Mouse (Mus musculus) macrophage (primary cell): ENCODE data around the gene Grn. TPM values are rescaled to one million over a fixed set of nuclear protein-coding genes. Genes with fewer than 3 reads are reported as not detected.

Experiments
- H3K27ac ChIP-seq: fragments of 350-480 bp; formaldehyde crosslinking; 2 replicates; pipeline ENCODE4 v1.9.0; 2021
- H3K36me3 ChIP-seq: fragments of 350-480 bp; formaldehyde crosslinking; 2 replicates; pipeline ENCODE4 v1.9.0; 2021; ENCODE audit errors: inconsistent target
- H3K4me3 ChIP-seq: fragments of 350-480 bp; formaldehyde crosslinking; 2 replicates; pipeline ENCODE4 v1.9.0; 2021; ENCODE audit errors: inconsistent target
- H3K79me2 ChIP-seq: fragments of 350-480 bp; formaldehyde crosslinking; 2 replicates; pipeline ENCODE4 v1.9.0; 2021; ENCODE audit errors: inconsistent target
- WGBS: methylation state at CpG from one replicate; pipeline ENCODE4 v1.1.7; 2026; ENCODE audit warnings: inconsistent platforms; ENCODE audit not compliant: missing documents; 5-methylcytosine and 5-hydroxymethylcytosine counted together
- polyA plus RNA-seq: library from polyadenylated mRNA; stranded (reverse); fragments of 250-400 nt; gene quantifications from 3 replicates; pipeline ENCODE4 v1.2.4, GENCODE M21; 2018; ENCODE audit warnings: inconsistent platforms

The Grn gene
- polyA plus RNA-seq, 1 experiment from 2014 or later, result 2,461 TPM

DNA sequence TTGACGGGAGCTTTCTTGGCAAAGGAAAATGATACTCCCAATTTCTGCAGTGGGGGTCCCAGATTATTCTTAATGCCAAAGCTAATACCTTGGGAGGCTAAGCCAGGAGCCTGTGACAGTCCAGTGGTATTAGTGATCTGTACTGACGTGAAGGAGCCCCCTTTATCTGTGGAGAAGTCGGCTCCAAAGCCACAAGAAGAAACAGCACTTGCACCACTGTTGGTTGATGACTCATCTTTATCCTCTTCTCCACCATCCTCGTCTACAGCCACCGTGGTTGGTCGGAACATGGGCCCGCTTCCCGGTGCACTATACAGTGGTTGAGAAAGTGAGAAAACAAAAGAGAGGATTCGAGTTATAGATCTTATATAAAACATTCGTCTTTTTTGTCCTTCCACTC is 51.7 kb downstream of the Grn start:
- Histone ChIP-seq H3K4me3 (no peak overlapping the region), H3K27ac (no peak overlapping the region), H3K79me2 (no peaks in the 10 kb centered on the region), H3K36me3 (peaks cover 59% of the 10 kb centered on the region)
- 82% methylated on average over 9 of the region's 10 CpGs for WGBS

Other genes with a start within 250 kb of the Grn start
- 28.1 to 59.1 TPM (median 48.0 TPM) in 3 replicates for gene Lsm12, start 245.0 kb upstream of the Grn start, polyA plus RNA-seq
- 17.7 to 29.9 TPM (median 27.6 TPM) in 3 replicates for gene G6pc3, start 240.7 kb upstream of the Grn start, polyA plus RNA-seq
- 31.9 to 58.0 TPM (median 47.9 TPM) in 3 replicates for gene Hdac5, start 200.1 kb upstream of the Grn start, polyA plus RNA-seq
- 0.22 to 4.2 TPM (median 1.5 TPM) in 3 replicates for gene BC030867, start 181.4 kb upstream of the Grn start, polyA plus RNA-seq
- gene Asb16, start 161.6 kb upstream of the Grn start, polyA plus RNA-seq, result not detected in 3 replicates
- 30.1 to 47.5 TPM (median 30.9 TPM) in 3 replicates for gene Tmub2, start 145.4 kb upstream of the Grn start, polyA plus RNA-seq
- gene Atxn7l3, start 133.7 kb upstream of the Grn start, polyA plus RNA-seq, result 14.9 to 36.0 TPM (median 29.4 TPM) in 3 replicates
- gene Ubtf, start 110.6 kb upstream of the Grn start, polyA plus RNA-seq, result 44.6 to 66.0 TPM (median 62.1 TPM) in 3 replicates
- not detected in 3 replicates for gene Slc4a1, start 64.1 kb upstream of the Grn start, polyA plus RNA-seq
- gene Rundc3a, start 36.9 kb upstream of the Grn start, polyA plus RNA-seq, result 0.12 to 1.0 TPM (median 0.30 TPM) in 3 replicates
- gene Slc25a39, start 22.4 kb upstream of the Grn start, polyA plus RNA-seq, result 110 to 131 TPM (median 120 TPM) in 3 replicates
- gene Fam171a2, start 17.4 kb downstream of the Grn start, polyA plus RNA-seq, result not detected in 3 replicates
- 0.73 to 0.90 TPM (median 0.79 TPM) in 3 replicates for gene Itga2b, start 39.8 kb downstream of the Grn start, polyA plus RNA-seq
- gene Gpatch8, start 126.1 kb downstream of the Grn start, polyA plus RNA-seq, result 14.4 to 21.0 TPM (median 17.4 TPM) in 3 replicates
- gene Gm11627, start 149.1 kb downstream of the Grn start, polyA plus RNA-seq, result not detected in 3 replicates
- gene Fzd2, start 174.1 kb downstream of the Grn start, polyA plus RNA-seq, result not detected in 3 replicates
- gene Meioc, start 233.4 kb downstream of the Grn start, polyA plus RNA-seq, result not detected in 3 replicates